Mouse (Mus musculus) lung, embryonic 16.5 days (tissue): ENCODE results near the gene Slc8a2. TPM values are rescaled to one million over a fixed set of nuclear protein-coding genes. Genes with fewer than 3 reads are reported as not detected.
A peak's percentile ranks its signal among the peaks of the same experiment; 100 is the strongest.

Experiments
- ATAC-seq: fragments of 200-750 bp; cut with Nextera tagmentation; 2 replicates; pipeline ENCODE4 v1.8.0; 2017; ENCODE audit warnings: low read depth, mild to moderate bottlenecking, moderate library complexity
- H3K27ac ChIP-seq: fragments of 300-500 bp; sonication (generic); 2 replicates; pipeline ENCODE4 v1.5.1; 2014; ENCODE audit warnings: mild to moderate bottlenecking, control low read depth, low read length
- H3K27me3 ChIP-seq: fragments of 300-500 bp; sonication (generic); 2 replicates; pipeline ENCODE4 v1.6.1; 2014; ENCODE audit warnings: low read depth, low read length, mixed read lengths; ENCODE audit not compliant: control insufficient read depth, insufficient read depth
- H3K36me3 ChIP-seq: fragments of 300-500 bp; sonication (generic); 2 replicates; pipeline ENCODE4 v1.6.1; 2014; ENCODE audit warnings: low read length; ENCODE audit not compliant: control insufficient read depth, insufficient read depth
- H3K4me1 ChIP-seq: fragments of 300-500 bp; sonication (generic); replicated peaks from 2 replicates; pipeline ENCODE4 v1.6.1; 2014; ENCODE audit warnings: low read length, mixed read lengths; ENCODE audit not compliant: control insufficient read depth, insufficient read depth
- H3K4me2 ChIP-seq: fragments of 300-500 bp; sonication (generic); 2 replicates; pipeline ENCODE4 v1.6.1; 2014; ENCODE audit warnings: low read depth, low read length, control low read depth
- H3K4me3 ChIP-seq: fragments of 300-500 bp; sonication (generic); 2 replicates; pipeline ENCODE4 v1.5.1; 2014; ENCODE audit warnings: mild to moderate bottlenecking, low read length, control low read depth
- H3K9ac ChIP-seq: fragments of 300-500 bp; sonication (generic); 2 replicates; pipeline ENCODE4 v1.6.1; 2014; ENCODE audit warnings: low read length, control low read depth
- H3K9me3 ChIP-seq: fragments of 300-500 bp; sonication (generic); 2 replicates; pipeline ENCODE4 v1.6.1; 2016; ENCODE audit warnings: low read length; ENCODE audit not compliant: control insufficient read depth
- WGBS: fragments of 180-500 bp; shearing (Covaris S2); extraction: QIAGEN DNeasy Blood & Tissue Kit; methylation state at CpG from one replicate; pipeline ENCODE4 v1.1.7; 2014; 5-methylcytosine and 5-hydroxymethylcytosine counted together
- polyA plus RNA-seq: library from polyadenylated mRNA; unstranded; fragments of >200 nt; fragmentation: Nextera tagmentation; extraction: Ambion mirVana; gene quantifications from 2 replicates; pipeline ENCODE4 v1.2.1, GENCODE M21; 2015

Slc8a2 gene
- polyA plus RNA-seq, 1 experiment from 2014 or later: 0.08 TPM

DNA sequence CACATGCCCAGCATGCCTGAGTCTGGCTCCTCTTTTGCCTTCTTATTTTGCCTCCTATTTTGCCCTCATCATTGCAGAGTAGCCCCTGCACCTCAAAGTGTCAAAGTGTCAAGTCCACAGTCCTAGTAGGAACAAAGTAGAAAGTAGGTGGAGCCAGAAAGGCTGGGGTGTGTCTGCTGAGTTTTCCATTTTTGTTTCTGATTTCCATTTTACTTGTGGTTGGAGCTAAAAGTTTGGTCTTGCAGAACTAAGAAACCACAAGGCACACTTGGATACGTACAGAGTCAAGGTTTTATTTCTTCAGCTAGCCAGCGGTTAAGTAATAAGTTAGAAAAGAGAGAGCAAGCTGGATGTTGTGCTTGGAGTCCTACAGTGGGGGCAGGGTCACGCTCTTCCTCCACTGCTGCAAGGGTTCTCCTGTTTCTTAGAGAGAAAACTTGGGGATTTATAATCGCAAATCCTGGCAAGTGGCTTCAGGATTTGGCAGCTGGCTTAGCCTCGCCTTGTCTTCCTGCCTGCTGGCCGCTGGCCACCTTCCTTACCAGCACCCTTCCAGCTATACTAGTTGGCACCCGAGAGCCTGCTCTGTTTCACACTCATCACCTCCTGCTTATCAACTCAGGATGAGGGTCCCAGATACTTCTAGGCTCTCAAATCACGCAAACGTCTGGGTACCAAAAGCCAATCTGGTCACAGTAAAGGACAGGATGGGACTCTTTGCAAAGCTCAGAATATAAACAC, 25.7 kb downstream of the Slc8a2 start:
- no peak for ATAC-seq
- H3K9me3 ChIP-seq: no peaks in the 10 kb centered on the region
- no peak overlapping the region for H3K4me3 ChIP-seq
- peaks cover 18% of the 10 kb centered on the region for H3K27me3 ChIP-seq
- WGBS: 49% methylated on average over 9 of the region's 9 CpGs
- H3K4me1 ChIP-seq: no peaks in the 10 kb centered on the region
- H3K27ac ChIP-seq: no peak overlapping the region
- H3K9ac ChIP-seq: no peak overlapping the region
- no peak overlapping the region for H3K4me2 ChIP-seq
- H3K36me3 ChIP-seq: no peaks in the 10 kb centered on the region

DNA sequence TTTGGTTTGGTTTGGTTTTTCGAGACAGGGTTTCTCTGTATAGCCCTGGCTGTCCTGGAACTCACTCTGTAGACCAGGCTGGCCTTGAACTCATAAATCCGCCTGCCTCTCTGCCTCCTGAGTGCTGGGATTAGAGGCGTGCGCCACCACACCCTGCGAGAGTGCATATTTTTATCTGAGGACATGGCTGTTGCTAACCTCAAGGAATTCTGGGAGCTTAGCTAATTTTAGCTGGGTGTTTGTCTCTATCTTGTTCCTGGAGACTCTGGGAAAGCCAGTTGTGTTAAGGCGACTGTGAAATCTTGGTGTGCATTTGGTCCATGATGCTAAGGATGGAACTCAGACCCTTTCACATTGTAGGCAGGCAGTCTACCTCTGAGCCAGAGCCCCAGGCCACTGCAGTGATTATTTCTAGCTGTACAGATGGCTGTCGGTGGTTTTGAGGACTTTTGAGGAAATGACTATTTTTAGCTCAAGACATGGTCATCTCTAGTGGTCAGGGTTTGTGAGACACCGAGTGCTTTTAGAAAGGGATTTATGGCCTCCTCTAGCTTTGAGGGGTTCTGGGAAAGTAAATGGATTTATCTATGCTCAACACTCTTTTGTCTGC, 26.6 kb downstream of the Slc8a2 start:
- no peak overlapping the region for H3K4me2 ChIP-seq

DNA sequence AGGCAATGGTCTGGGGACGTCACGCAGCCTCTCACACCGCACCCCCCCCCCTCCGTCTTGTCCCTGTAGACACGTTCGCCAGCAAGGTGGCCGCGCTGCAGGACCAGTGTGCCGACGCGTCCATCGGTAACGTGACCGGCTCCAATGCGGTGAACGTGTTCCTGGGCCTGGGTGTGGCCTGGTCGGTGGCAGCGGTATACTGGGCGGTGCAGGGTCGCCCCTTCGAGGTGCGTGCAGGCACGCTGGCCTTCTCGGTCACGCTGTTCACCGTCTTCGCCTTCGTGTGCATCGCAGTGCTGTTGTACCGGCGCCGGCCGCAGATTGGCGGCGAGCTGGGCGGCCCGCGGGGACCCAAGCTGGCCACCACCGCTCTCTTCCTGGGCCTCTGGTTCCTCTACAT, 29.1 kb downstream of the Slc8a2 start:
- no peaks in the 10 kb centered on the region for H3K4me1 ChIP-seq
- H3K9ac ChIP-seq: no peak overlapping the region
- no peak overlapping the region for H3K27ac ChIP-seq
- ATAC-seq: no peak
- 0 out of 2 replicates have a peak overlapping the region, but pooled peaks have one; percentile 27 for H3K4me2 ChIP-seq
- no peaks in the 10 kb centered on the region for H3K36me3 ChIP-seq
- H3K4me3 ChIP-seq: no peak overlapping the region
- 9% methylated on average over 36 of the region's 39 CpGs for WGBS
- H3K27me3 ChIP-seq: peaks cover 18% of the 10 kb centered on the region
- H3K9me3 ChIP-seq: no peaks in the 10 kb centered on the region

More for the DNA sequence above, 26.6 kb downstream of the Slc8a2 start:
- H3K27me3 ChIP-seq: peaks cover 18% of the 10 kb centered on the region
- no peak overlapping the region for H3K27ac ChIP-seq
- no peak overlapping the region for H3K9ac ChIP-seq
- no peak overlapping the region for H3K4me3 ChIP-seq
- H3K4me1 ChIP-seq: no peaks in the 10 kb centered on the region
- WGBS: 61% methylated on average over 8 of the region's 8 CpGs
- ATAC-seq: no peak
- no peaks in the 10 kb centered on the region for H3K36me3 ChIP-seq
- no peaks in the 10 kb centered on the region for H3K9me3 ChIP-seq

DNA sequence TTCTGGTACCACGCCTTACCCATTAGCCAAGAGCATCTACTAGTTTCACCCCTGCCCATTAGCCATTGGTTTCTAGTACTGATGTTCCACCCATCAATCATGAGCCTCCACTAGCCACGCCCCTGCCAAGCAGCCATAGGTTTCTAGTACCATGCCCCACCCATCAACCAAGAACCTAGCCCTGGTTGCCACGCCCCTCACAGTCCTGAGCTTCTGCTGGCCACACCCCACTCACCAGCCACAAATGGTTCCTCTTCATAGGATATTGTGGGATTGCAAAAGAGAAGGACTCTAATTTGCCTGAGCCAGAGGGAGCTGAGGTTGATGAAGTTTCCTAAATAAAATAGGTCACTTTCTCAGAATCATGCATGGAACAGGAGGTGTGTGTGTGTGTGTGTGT, 31.1 kb downstream of the Slc8a2 start:
- H3K27ac ChIP-seq: no peak overlapping the region
- no peaks in the 10 kb centered on the region for H3K36me3 ChIP-seq
- 65% methylated on average over 3 of the region's 3 CpGs for WGBS

DNA sequence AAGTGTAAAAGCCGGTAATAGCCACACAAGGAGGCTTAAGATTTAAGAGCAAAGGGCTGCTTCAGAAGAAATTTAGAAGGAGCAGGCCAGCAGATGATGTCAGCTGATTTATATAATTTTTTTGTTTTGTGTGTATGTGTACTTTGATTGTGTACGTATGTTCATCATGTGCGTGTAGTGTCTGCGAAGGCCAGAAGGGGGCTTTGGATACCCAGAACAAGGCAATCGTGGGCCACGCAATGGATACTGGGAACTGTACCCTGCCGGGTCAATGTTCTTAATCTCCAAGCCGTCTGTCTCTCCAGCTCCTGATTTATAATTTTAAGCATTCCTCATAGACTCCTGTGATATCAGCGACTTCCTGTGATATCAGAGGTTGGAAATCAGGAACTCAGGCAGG, 31.7 kb downstream of the Slc8a2 start:
- H3K4me3 ChIP-seq: no peak overlapping the region
- no peak overlapping the region for H3K9ac ChIP-seq
- H3K4me1 ChIP-seq: no peaks in the 10 kb centered on the region
- H3K36me3 ChIP-seq: no peaks in the 10 kb centered on the region
- H3K4me2 ChIP-seq: no peak overlapping the region
- no peak overlapping the region for H3K27ac ChIP-seq
- ATAC-seq: no peak
- no peaks in the 10 kb centered on the region for H3K9me3 ChIP-seq
- whole genome bisulfite sequencing: 86% methylated on average over 9 of the region's 9 CpGs
- H3K27me3 ChIP-seq: peaks cover 18% of the 10 kb centered on the region

More for the DNA sequence above, 31.1 kb downstream of the Slc8a2 start:
- Histone ChIP-seq H3K4me1 (no peaks in the 10 kb centered on the region), H3K27me3 (peaks cover 18% of the 10 kb centered on the region), H3K4me3 (no peak overlapping the region), H3K9ac (no peak overlapping the region), H3K4me2 (no peak overlapping the region), H3K9me3 (no peaks in the 10 kb centered on the region)
- no peak for ATAC-seq

GRCm38 (mm10) chr7:16162036-16162435, 32.4 kb downstream of the Slc8a2 start:
- H3K9me3 ChIP-seq: no peaks in the 10 kb centered on the region
- H3K27me3 ChIP-seq: peaks cover 18% of the 10 kb centered on the region
- H3K9ac ChIP-seq: no peak overlapping the region
- H3K4me3 ChIP-seq: no peak overlapping the region
- no peaks in the 10 kb centered on the region for H3K4me1 ChIP-seq
- 68% methylated on average over 6 of the region's 7 CpGs for WGBS
- H3K36me3 ChIP-seq: no peaks in the 10 kb centered on the region
- no peak overlapping the region for H3K27ac ChIP-seq
- no peak overlapping the region for H3K4me2 ChIP-seq
- ATAC-seq: no peak

GRCm38 (mm10) chr7:16172141-16172581, 42.5 kb downstream of the Slc8a2 start:
- WGBS: 0% methylated on average over 1 of the region's 1 CpGs
- no peak overlapping the region for H3K9ac ChIP-seq
- no peaks in the 10 kb centered on the region for H3K27me3 ChIP-seq
- no peak overlapping the region for H3K4me3 ChIP-seq
- no peak overlapping the region for H3K27ac ChIP-seq
- ATAC-seq: no peak
- no peak overlapping the region for H3K4me2 ChIP-seq
- no peaks in the 10 kb centered on the region for H3K36me3 ChIP-seq
- peaks cover 2% of the 10 kb centered on the region for H3K9me3 ChIP-seq
- H3K4me1 ChIP-seq: peaks cover 6% of the 10 kb centered on the region; the same call in 1 of the 2 replicates

DNA sequence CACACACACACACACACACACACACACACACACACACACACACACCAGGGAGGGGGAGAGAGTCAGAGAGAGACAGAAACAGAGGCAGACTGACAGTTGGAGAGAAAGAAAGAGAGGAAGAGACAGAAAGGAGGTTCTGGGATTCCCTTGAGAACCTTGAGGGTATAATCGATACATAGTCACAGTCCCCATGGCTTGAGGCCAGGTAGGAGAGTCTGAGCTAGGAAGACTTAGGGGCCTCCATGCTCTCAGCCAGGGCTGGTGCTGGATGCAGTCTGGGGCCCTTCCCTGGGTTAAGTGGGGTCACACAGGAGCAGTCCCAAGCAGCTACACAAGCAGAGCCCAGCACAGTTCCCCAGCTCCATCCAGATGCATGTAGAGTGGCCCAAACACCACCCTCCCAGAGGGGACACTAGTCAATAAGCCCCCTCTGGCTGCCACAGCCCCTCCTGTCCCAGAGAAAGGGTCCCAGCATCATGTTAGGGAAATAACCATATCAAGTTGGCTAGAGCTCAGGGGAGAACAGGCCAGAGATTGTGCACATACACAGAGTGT, 43.0 kb downstream of the Slc8a2 start:
- H3K4me2 ChIP-seq: no peak overlapping the region

DNA sequence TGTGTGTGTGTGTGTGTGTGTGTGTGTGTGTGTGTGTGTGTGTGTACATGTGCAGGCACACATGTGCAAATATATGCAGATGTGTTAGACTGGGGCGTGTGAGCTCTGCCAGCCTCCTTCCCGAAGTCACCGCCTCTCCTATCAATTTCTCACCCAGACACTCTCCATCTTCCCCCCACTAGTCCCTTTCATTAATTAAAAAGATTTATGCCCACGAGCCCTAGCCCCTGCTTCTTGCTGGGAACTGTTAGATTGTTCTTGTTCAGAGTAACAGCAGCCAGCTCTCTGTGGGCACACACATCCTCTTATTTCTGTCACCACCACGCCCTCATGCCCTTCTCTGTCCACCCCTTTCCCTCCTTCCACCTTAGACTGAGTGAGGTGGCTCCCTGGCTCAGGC, 43.5 kb downstream of the Slc8a2 start:
- no peaks in the 10 kb centered on the region for H3K36me3 ChIP-seq

More for the DNA sequence above, 43.0 kb downstream of the Slc8a2 start:
- H3K4me1 ChIP-seq: peaks cover 6% of the 10 kb centered on the region; the same call in 1 of the 2 replicates
- no peaks in the 10 kb centered on the region for H3K27me3 ChIP-seq
- peaks cover 1% of the 10 kb centered on the region for H3K9me3 ChIP-seq
- H3K9ac ChIP-seq: no peak overlapping the region
- H3K27ac ChIP-seq: no peak overlapping the region
- H3K36me3 ChIP-seq: no peaks in the 10 kb centered on the region
- no peak for ATAC-seq
- 15% methylated on average over 1 of the region's 1 CpGs for WGBS
- no peak overlapping the region for H3K4me3 ChIP-seq

More for the DNA sequence above, 43.5 kb downstream of the Slc8a2 start:
- Histone ChIP-seq H3K4me1 (peaks cover 6% of the 10 kb centered on the region; the same call in 1 of the 2 replicates), H3K9me3 (no peaks in the 10 kb centered on the region; the same call in 1 of the 2 replicates), H3K27me3 (no peaks in the 10 kb centered on the region), H3K27ac (no peak overlapping the region), H3K4me3 (no peak overlapping the region), H3K9ac (no peak overlapping the region), H3K4me2 (no peak overlapping the region)
- WGBS: 60% methylated on average over 5 of the region's 5 CpGs
- no peak for ATAC-seq
